Mouse (Mus musculus) olfactory bulb, adult 2 months (tissue): Measurements from ENCODE around the gene Usp46.

Source experiments
- CTCF ChIP-seq: fragments of 200-500 bp; IDR thresholded peaks from 2 replicates; pipeline ENCODE4 v1.5.1; 2012; ENCODE audit warnings: low read depth, mild to moderate bottlenecking, low read length, moderate library complexity; ENCODE audit not compliant: insufficient read depth
- POLR2A ChIP-seq: fragments of 200-500 bp; IDR thresholded peaks from 2 replicates; pipeline ENCODE4 v1.6.1; 2012; ENCODE audit warnings: mild to moderate bottlenecking, low read depth, low read length, moderate library complexity; ENCODE audit not compliant: insufficient read depth

- no peak for TF ChIP-seq CTCF
- no peak for TF ChIP-seq POLR2A
These were observed 96.5 kb downstream of the Usp46 start for GRCm38 (mm10) chr5:73971701-73972100.
